Mouse (Mus musculus): ENCODE results near the gene Polr1c. TPM values are rescaled to one million over a fixed set of nuclear protein-coding genes. Genes with fewer than 3 reads are reported as not detected.

Gene Polr1c
- 10 to 100 TPM; 11.8 to 13.5 TPM for total RNA-seq (2021)
- long read RNA-seq, experiment 1, transcript Polr1c-201 (9 exons, 1,314 nt) = major isoform, 9 of 13 reads
- long read RNA-seq, experiment 1, partial matches to known transcripts = 2 of 13 reads
- long read RNA-seq, experiment 1, other reads (novel, unspliced or antisense) = 2 of 13 reads
- long read RNA-seq, experiment 2, transcript Polr1c-201 (9 exons, 1,314 nt) = major isoform, 15 of 22 reads
- long read RNA-seq, experiment 2, partial matches to known transcripts = 1 of 22 reads
- long read RNA-seq, experiment 2, other reads (novel, unspliced or antisense) = 6 of 22 reads

DNA sequence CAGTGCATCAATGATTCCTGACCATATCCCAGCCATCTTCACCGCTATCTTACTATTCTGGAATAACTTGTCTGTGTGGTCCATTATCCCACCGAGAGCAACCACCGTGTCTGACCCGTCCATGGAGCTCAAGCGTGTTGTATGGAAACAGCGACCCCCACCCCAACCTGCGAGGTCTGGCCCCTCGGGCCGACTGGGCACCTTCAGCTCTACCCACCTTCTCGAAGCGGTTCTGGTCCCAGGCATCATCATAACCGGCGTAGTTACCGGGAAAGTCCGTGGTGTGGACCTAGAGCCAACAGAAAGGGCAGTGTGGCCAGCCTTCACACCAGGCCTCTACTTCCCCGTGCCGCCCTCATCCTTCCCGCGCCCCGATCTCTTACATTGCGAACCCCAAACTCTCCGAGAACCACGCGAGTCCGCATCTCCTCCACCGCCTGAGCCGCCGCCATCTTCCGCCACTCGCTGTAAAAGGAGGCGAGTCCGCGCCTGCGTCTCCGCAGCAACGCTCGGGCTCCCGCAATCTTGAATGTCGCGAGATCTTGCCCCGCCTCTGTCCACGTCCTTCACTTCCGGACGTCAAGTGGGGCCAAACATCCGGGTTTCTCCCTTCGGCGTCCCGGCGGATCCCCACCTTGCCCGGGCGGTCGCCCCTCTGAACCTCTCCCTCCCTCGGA, at the start of gene Polr1c, which contains the start of gene Yipf3:
Polr1c (minus strand) TSS at position 543 of the 677 bp plus-strand sequence.
Yipf3 (plus strand) TSS at position 569 of the 677 bp plus-strand sequence.
- intact Hi-C loops (cut with DNase I) = loop anchor here (5.0 kb wide), 1 partner anchor 45 kb away; the partner anchor contains the start of genes Polh and Xpo5

DNA sequence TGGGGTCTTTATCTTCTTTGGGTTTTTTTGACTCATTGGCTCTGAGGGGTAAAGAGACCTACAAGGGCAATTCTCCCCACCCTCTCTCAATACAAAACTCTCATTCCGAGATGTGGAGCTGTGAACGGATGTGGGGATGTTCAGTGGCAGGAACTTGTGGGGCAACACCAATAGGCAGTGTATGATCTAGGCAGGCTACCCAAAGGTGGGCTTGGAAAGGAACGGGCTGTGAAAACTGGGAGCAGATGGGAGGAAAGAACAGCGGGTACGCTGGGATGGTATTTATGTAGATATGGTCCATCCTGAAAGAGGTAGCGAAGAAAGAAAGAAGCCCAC, 49.1 kb upstream of the Polr1c start:
- intact Hi-C loops (cut with DNase I) = no loop called here
- no peak for DNase-seq

More for the DNA sequence above, at the start of gene Polr1c, which contains the start of gene Yipf3:
- peak; percentile 90 to 92 for DNase-seq

DNA sequence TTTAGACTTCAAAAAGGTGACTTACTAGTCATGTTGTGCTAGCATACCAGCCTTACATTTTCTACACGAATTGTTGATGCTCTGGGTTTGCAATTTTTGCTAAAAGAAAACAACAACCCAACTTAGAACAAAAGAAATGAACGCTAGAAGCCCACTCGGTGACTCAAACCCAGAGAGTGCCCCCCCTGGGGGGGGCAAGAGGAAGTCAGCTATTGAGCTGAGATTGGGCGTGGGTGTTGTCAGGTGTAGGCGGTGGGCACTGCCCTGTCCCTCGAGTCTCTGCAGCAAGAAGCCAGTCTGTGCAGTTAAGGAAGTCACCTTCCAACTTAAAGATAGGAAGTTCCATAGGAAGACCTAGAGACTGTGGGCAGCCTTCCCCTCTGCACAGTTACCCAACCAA, 48.7 kb upstream of the Polr1c start:
- intact Hi-C loops (cut with DNase I) = no loop called here
- DNase-seq = no peak

DNA sequence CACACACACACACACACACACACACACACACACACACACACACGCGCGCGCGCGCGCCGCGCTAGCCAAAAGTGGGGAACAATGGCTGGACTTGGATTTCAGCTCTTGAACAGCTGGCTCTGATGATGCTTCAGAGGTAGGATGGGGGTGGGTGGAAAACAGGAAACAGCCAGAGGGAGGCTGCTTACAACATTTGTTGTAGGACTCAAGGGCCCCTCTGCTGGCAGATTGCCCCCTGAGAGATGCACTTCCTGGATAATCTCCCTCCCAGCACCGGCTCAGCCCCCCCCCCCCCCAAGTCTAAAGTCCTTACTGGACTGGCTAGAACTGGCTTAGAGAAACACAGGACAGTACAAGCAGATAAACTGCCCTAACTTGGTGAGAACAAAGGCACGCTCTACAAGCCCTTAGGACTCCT, 39.8 kb upstream of the Polr1c start:
- intact Hi-C loops (cut with DNase I) = no loop called here
- DNase-seq = peak; percentile 25 to 33

DNA sequence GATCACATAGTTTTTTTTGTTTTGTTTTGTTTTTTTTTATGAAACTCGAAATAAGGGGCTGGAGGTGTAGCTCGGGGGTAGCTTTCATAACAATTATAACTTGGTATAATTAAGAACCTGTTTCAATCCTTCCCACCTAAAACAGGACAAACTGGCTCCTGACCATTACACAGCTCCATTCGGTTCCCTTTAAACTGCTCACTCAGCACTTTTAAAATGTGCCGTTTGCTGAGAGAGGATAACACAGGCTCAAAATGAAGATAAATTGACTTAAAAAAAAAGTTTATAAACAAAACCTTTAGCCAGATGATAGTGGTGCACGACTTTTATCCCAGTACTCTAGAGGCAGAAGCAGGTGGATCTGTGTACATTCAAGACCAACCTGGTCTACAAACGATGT, 37.6 kb upstream of the Polr1c start:
- no peak for DNase-seq
- intact Hi-C loops (cut with DNase I) = no loop called here

DNA sequence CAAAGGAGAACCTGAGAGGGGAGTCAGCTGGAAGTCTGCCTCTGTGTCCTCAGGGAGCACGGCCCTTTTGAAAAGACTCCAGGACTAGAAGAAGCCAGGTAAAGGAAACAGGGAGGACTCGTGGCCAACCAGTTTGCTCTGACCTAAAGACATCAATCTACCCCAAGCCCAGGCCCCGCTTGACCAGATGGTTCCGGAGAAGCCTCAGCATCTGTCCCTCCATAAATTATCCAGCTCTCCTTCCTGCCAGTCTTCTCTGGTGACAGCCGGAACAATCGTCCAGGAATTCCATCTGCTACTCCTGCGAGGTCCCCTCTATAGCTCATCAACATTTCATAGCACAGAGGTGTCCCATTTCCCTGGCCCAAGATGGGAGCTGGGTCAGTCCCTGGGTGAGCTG, 36.8 kb upstream of the Polr1c start:
- DNase-seq = peak in 1 of 2 experiments; percentile 11
- intact Hi-C loops (cut with DNase I) = loop anchor here (5.0 kb wide), 1 partner anchor 98 kb away; the partner anchor contains the start of gene Zfp318

DNA sequence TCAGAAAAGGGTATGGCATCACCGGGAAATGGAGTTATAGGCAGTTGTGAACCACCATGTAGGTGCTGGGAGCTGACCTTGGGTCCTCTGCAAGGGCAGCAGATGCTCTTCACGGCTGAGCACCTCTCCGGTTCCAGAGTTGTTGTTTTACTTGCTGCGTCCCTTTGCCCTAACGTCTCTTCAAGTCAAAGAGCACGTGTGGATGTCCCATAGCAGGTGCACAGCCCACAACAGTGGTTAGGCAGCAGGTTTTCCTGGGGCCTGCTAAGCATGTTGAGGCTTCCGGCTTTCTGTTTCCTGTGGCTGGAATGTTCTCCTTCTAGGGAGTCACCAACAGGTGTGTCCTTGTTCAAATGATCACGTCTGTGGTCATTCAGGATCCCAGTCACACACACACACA, 36.1 kb upstream of the Polr1c start:
- intact Hi-C loops (cut with DNase I) = loop anchor here (2.0 to 5.0 kb wide), 2 partner anchors 17 to 98 kb away; partner anchors contain the start of gene Zfp318
- peak in 1 of 2 experiments; percentile 10 for DNase-seq

DNA sequence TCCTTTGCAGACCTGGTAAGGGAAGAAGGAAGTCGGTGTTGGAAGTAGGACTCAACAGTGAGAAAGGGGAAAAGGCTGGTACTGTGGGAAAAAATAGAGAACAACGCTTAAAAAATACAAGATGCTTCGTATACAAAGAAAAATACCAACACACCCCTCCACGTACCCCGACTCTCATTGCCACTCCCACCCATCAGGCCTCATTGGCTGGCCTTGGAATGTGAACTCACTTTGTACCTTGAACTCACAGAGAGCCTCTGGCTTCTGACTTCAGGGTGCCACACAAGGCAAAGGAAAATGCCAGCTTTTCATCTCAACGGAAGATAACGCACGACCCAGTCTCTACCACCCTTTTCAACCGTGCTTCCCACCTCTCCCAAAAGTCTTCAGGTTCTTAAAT, 35.3 kb upstream of the Polr1c start:
- DNase-seq = peak in 1 of 2 experiments; percentile 10
- intact Hi-C loops (cut with DNase I) = loop anchor here (2.0 to 5.0 kb wide), 2 partner anchors 16 to 99 kb away; partner anchors contain the start of gene Zfp318

DNA sequence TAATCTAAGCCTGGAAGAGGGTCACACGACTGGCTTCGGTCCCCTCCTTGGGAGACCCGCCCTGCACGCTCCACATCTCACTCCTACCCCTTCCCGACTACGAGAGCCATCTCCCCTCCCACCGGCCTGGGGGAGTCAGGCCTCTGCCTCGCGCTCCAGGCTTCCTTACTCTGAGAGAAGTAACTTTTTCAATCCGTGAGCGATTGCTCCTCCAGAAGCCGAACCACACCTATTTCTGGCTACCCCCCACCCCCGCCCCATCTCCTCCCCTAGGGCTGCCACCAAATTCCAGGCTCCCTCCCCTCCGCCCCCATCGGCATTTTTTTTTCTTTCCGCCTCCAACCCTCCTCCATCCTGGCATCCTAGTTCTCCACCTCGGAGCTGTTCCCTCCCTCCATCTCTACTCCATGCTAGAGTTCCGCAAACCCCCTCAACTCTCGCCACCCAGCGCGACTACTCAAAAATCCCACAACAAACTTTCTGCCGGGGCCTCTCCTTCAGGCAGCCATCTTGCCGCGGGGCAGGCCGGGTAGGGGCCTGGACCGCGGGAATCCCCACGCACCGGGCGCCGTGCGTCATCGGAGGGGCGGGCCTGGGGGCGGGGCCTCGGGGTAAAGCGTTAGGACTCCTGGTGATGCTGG, 34.7 kb upstream of the Polr1c start, which contains the start of gene Tjap1:
Tjap1 (minus strand) TSS at position 544 of the 641 bp plus-strand sequence.
- DNase-seq = peak; percentile 76 to 79
- intact Hi-C loops (cut with DNase I) = loop anchor here (2.0 to 5.0 kb wide), 2 partner anchors 16 to 100 kb away; partner anchors contain the start of gene Zfp318

DNA sequence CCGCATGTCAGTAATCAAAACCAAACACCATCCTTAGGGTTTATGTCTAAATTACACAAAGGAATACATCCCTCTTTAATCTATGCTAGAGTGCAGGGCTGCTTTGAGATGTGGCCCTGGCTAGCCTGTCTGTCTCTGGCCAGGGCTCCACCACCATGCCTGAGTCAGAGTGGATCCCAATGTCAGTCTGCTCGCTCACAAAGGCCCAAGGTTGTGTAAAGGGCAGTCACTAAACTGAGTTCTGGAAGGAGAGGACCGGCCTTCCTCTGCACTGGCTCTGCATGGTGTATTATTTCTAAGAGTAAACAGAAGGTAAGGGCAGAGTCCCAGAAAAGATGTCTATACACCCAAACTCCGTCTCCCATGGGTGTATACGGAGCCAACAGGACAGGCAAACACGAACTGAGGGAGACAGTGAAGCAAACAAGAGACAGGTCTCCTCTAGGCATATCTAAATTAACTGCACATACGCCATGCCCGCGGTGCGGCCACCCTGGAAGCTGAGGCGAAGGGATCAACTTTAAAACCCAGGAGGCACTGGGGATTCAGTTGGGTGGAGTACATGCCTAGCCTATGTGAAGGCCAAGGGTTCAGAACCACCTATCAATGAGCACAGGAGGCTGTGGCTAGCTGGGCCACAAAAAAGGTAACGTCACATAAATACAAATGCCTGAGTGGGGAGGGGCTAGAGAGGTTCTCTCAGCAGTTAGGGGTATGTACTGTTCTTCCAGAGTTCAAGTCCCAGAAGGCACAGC, 30.3 kb upstream of the Polr1c start:
- no peak for DNase-seq
- intact Hi-C loops (cut with DNase I) = no loop called here

DNA sequence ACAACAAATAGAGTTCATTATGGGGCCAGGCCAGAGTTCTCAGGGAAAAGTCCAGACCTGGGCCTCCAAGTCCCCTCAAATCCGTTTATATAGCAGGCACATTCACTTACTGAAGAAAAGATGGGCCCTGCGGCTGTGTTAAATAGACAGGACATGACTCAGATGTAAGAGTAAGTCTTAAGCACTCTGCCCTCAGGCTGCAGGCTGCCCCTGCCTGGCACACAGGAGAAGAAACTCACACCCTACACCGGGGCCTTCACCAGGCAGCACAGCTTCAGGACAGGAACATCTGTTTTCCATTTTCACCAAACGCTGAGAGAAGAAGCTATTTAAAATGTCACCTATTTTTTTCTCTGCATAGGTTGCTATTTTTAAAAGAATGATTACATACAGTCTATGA, 29.7 kb upstream of the Polr1c start:
- intact Hi-C loops (cut with DNase I) = no loop called here
- no peak for DNase-seq

DNA sequence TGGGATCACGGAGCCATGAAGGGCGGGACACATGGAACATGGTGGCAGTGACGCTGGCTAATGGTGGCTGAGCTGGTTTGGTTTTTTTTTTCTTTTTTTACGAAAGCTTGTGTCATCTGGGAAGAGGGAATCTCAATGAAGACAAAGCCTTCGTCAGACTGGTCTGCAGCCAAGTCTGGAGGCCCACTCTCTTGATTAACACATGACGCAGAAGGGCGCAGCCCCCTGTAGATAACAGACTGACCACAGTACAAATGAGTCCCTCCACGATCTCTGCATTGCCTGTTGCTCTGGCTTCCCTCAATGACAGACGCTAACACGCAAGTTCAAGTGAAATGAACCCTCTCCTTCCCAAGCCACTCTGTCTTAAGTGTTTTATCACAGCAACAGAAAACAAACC, 27.7 kb upstream of the Polr1c start:
- intact Hi-C loops (cut with DNase I) = no loop called here
- DNase-seq = no peak

DNA sequence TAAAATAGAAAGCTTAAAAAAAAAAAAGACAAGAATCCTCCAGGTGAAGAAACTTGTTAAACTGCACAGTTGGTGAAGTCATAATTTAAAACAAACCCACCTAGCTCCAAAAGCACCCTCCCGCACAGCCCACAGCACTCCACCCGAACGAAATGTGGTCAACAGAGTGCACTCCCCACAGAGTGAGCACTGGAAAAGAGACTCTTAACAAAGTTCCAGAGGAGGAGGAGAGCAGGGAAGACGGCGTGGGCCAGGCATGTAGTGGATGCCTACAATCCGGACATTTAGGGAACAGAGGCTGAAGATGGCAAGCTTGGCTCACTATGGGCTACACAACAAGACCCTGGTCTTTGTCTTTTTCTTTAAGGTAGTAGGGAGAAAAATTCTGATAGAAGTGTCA, 27.2 kb upstream of the Polr1c start:
- peak in 1 of 2 experiments; percentile 9 for DNase-seq
- intact Hi-C loops (cut with DNase I) = no loop called here

DNA sequence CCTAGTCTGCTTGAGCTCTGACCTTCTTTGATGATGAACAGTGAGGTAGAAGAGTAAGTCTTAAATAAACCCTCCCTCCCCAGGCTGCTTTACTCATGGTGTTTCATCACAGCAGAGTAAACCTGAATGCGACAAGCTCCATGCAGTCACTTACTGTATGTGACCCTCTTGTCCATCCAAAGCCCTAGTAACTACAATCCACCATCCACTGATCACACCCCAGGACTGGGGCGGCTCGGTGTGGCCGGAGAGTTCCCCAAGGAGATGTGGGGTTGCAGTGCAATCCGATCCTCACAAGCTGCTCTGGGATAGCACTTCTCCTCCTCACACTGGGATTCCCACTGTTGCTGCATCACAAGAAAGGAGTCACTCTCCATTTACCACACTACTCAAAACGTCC, 26.6 kb upstream of the Polr1c start:
- intact Hi-C loops (cut with DNase I) = no loop called here
- DNase-seq = peak in 1 of 2 experiments; percentile 13

DNA sequence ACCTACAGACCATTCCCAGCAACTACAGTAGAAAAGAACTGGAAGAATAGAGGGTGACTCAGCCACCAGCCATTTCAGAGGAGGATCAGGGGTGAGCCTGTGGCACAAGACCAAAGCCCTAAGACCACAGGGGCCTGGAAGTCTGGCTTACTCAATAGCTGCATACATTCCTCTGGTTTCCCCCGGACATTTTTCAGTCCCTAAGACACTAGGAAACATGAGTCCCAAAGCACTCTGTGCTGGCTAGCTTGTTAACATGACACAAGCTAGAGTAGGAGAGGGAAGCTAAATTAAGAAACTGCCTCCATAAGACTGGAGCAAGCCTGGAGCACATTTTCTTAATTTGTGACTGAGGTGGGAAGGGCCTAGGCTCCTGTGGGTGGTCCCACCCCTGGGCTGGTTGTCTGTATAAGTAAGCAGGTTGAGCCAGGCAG, 26.0 kb upstream of the Polr1c start:
- intact Hi-C loops (cut with DNase I) = no loop called here
- DNase-seq = peak in 1 of 2 experiments; percentile 13

DNA sequence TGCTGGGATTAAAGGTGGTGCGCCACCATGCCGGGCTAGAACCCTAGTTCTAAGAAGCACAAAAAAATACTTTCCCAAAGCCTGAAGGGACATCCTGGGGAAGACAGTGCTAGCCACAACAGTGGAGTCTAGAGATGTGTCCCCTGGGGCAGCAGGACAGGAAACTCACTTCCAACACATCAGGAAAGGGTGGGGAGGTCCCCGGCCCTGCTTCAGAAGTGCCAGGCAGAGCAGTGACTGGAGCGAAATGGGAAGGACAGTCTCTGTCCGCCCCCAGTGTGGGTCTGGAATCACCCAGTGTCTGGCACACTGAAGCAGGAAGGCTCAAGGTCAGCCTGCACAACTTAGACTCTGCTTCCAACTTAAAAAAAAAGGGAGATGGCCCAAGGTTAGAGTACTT, 24.8 kb upstream of the Polr1c start:
- intact Hi-C loops (cut with DNase I) = no loop called here
- DNase-seq = peak in 1 of 2 experiments; percentile 16

DNA sequence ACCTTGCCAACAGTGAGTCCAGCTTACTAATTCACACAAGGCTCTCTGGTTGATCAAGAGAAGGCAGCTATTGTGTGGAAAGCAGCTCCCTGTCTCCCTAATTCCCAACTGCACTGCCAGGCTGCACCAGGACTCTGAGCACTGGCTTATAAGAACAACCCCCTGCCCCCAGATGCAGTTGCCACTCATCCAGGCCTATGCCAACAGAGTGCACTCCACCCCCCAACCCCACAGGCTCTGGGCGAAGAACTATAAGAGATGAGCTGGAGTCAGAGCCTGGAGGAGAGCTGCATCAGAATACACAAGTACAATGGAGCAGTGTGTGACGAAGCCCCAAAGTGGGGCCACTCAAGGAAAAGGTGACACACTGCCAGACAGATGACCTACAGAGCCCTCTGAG, 24.2 kb upstream of the Polr1c start:
- DNase-seq = peak in 1 of 2 experiments; percentile 13
- intact Hi-C loops (cut with DNase I) = no loop called here

DNA sequence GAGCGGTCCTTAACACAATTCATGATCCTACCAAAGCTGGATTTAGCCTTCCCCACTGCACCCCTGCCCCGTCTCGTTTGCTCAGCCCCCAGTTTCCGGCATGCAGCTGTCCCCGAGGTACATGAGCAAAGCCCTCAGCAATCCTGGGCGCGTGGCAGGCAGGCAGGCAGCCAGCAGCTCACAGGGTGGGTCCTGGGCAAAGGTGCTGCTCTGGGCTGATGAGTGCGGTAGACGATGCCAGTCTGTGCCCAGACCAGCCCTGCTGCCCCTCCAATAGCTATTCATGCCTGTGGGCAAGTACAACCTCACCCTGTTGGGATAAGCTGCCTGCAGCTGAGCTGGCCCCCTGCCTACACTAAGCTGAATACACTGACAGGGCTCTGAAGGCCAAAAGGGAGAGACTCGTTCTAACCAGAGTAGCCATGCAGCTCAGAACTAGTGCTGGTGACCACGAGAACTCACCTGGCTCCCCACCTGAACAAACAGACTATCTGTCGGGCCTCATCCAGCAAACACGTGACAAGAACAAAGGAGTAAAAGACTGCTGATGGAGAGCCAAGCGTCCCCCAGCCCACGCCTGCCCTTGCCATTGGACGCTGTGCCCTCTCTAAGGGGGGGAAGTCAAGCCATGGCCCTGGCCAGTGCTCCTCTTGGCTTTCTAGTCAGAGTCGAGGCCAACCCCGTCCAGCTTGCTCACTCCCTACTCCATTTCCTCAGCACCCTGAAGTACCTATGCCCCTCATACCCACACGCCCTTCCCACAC, 22.1 kb upstream of the Polr1c start:
- intact Hi-C loops (cut with DNase I) = loop anchor here (5.0 kb wide), 1 partner anchor 112 kb away; the partner anchor contains the start of gene Zfp318

DNA sequence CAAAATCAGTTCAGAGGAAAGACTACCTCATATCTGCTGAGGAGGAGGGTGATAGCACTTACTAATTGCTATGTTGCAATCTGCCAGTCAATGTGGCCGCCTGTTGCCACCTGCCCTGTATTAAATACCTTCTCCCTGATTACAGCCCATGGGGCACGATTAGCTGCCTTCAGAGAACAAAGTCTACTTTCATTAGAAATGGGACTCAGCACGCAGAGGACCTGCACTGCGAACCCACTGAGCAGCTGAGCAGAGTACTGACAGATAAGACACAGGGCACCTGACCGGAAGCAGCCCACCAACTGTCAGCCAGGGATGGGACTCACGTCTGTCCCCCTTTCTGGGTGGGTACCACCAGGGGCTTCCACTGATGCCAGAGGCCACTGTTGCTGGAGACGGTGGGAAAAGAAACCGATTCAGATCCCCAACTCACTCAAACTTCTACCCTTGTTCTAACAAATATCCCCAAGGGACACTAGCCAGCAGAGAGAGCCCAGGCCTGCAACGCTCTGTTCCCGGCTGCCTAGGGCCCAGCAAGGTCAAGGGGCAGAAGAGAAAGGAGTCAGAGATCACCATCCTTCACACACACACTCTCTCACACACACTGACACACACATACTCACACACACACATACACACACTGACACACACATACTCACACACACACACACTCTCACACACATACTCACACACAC, 20.3 kb upstream of the Polr1c start:
- intact Hi-C loops (cut with DNase I) = loop anchor here (5.0 kb wide), 1 partner anchor 114 kb away; the partner anchor contains the start of gene Zfp318
- no peak for DNase-seq

More for the DNA sequence above, 22.1 kb upstream of the Polr1c start:
- peak in 1 of 2 experiments; percentile 52 for DNase-seq

Data from gastrocnemius, postnatal 36 days (tissue).